Mouse (Mus musculus): ENCODE results near the gene Pdik1l. TPM values are rescaled to one million over a fixed set of nuclear protein-coding genes. Genes with fewer than 3 reads are reported as not detected.

Pdik1l gene
- polyA plus RNA-seq (2015; fragmentation: Nextera tagmentation; extraction: Ambion mirVana) = 19.7 and 20.2 TPM in 2 replicates

DNA sequence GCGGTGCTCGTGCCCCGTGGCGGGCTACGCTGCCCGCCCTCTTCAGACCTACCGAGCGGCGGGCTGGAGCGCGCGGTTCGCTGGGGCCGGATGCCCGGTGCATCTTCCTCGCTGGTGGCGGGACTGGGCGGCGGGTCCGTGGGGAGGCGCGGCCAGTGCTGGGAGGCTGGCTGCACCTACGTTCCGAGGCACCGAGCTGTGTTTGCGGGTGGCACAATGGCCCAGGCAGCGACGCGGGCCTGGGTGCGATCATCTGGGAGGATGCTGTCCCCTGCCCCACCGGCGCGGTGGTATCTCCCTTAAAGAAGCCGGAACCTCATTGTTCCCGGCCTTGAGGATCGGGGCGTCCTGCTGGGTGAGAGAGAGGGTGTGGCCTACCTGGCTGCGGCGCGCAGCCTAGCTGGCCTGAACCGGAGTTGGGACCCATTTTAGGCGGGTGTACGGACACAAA is at the start of gene Pdik1l:
Gene Pdik1l, minus strand, starts transcription at position 321 of the 451 bp plus-strand sequence.
- Histone ChIP-seq H3K4me1 (peaks cover 24% of the 10 kb centered on the region), H3K27ac (peak within 1 kb of the TSS; percentile 99), H3K4me2 (peak within 1 kb of the TSS; percentile 87), H3K4me3 (peak within 1 kb of the TSS; percentile 98), H3K36me3 (peaks cover 13% of the 10 kb centered on the region), H3K9ac (peak within 1 kb of the TSS; percentile 98), H3K27me3 (no peaks in the 10 kb centered on the region), H3K9me3 (no peaks in the 10 kb centered on the region)
- WGBS = under 1% methylated on average over 37 of the region's 43 CpGs
- ATAC-seq (ENCODE audit: insufficient number of reproducible peaks, low FRiP score, low TSS enrichment, low read depth) = peak; percentile 66

DNA sequence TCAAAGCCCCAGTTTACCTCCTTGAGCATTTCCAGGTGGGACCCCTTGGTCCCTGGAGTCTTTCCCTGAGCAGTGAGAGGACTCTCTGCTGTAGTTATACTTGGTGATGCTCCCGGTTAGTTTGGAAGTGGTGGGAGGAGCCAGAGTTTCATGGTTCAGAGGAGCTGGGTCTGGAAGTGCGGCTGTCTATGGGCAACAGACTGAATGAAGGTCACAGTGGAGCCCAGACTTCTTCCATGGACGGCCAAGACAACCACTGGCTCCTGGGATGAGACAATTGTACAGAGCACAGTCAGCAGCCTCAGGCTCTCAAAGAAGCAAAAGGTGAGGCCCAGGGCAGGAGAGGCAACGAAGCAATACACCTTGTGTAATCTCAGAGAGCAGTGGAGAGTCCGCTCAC is 42.6 kb upstream of the Pdik1l start:
- Histone ChIP-seq H3K27me3 (no peaks in the 10 kb centered on the region), H3K4me2 (no peak overlapping the region), H3K36me3 (no peaks in the 10 kb centered on the region), H3K4me3 (no peak overlapping the region), H3K4me1 (no peaks in the 10 kb centered on the region; the same call in 1 of the 2 replicates), H3K9me3 (no peaks in the 10 kb centered on the region), H3K9ac (no peak overlapping the region), H3K27ac (no peak overlapping the region)
- WGBS = 67% methylated on average over 5 of the region's 5 CpGs
- ATAC-seq (ENCODE audit: insufficient number of reproducible peaks, low FRiP score, low TSS enrichment, low read depth) = no peak

DNA sequence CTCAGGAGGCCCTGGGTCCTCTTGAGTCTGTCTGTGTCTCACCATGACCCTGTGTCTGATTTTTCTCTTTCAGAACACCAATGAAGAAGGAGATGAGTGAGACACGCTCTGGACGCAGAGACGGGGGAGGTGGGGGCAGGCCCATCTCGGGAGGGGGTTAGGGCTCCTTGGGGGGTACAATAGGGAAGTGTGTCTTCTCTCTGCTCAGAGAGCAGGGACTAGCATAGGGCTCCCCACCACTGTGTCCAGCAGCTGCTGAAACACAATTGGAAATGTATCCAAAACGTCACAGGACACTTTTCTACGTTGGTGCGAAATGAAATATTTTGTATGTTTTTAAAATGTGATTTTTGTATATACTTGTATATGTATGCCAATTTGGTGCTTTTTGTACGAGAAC is 41.1 kb upstream of the Pdik1l start:
- H3K36me3 ChIP-seq = no peaks in the 10 kb centered on the region
- H3K27ac ChIP-seq = no peak overlapping the region
- ATAC-seq (ENCODE audit: insufficient number of reproducible peaks, low FRiP score, low TSS enrichment, low read depth) = no peak
- H3K4me1 ChIP-seq = no peaks in the 10 kb centered on the region; the same call in 1 of the 2 replicates
- no peak overlapping the region for H3K4me2 ChIP-seq
- WGBS = 82% methylated on average over 8 of the region's 8 CpGs
- H3K9me3 ChIP-seq = no peaks in the 10 kb centered on the region
- H3K9ac ChIP-seq = no peak overlapping the region
- no peak overlapping the region for H3K4me3 ChIP-seq
- no peaks in the 10 kb centered on the region for H3K27me3 ChIP-seq

DNA sequence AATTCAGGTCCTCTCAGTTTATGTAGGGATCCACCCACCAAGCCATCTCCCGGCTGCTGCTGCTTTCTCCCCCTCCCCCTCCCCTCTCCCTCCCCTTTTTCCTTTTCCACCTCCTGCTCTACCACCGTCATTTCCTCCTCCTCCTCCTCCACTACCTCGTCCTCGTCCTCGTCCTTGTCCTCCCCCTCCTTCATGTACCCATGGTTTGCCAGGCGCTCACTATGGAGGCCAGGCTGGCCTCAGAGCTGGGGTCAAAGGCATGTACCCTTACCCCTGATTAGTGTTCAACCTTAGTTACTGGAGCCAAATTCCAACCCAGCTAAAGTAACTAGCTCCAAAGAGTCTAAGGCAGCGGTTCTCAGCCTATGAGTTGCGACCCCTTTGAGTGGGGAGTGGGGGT is 40.5 kb upstream of the Pdik1l start:
- no peak overlapping the region for H3K9ac ChIP-seq
- no peaks in the 10 kb centered on the region for H3K27me3 ChIP-seq
- H3K4me2 ChIP-seq = no peak overlapping the region
- H3K4me3 ChIP-seq = no peak overlapping the region
- WGBS = 55% methylated on average over 8 of the region's 8 CpGs
- no peaks in the 10 kb centered on the region for H3K9me3 ChIP-seq
- no peak overlapping the region for H3K27ac ChIP-seq
- no peaks in the 10 kb centered on the region for H3K36me3 ChIP-seq
- ATAC-seq (ENCODE audit: insufficient number of reproducible peaks, low FRiP score, low TSS enrichment, low read depth) = no peak
- no peaks in the 10 kb centered on the region; the same call in 1 of the 2 replicates for H3K4me1 ChIP-seq

DNA sequence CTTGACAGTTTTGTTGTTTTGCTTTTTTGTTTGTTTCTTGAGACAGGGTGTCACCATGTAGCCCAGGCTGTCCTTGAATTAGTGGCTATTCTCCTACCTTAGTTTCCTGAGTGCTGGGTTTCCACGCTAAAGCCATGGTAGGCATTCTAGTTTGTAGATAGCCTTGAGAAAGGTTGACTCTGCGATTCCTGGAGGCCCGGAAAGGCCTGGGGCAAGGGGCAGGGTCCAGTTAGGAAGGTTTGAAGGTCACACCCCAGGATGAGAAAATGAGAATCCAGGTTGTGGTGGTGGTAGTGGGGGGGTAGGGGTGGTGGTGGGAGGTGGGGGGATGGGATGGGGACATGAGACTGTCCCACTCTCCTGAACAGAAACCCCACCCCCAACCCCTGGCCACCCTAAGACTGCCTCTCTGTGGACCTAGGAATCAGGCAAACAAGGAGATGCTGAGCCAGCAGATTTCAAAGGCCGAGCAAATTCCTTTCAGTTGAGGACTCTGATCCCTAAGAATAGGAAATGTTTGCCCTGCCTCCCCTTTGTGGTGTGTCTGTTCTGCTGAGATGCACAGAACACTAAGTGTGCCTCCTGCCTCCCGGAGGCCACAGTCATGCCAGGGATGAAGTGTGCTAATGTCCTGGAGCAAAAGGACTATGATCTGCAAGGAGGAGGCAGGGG is 39.3 kb upstream of the Pdik1l start:
- Histone ChIP-seq H3K27ac (no peak overlapping the region), H3K9me3 (no peaks in the 10 kb centered on the region), H3K4me1 (no peaks in the 10 kb centered on the region; the same call in 1 of the 2 replicates), H3K4me2 (no peak overlapping the region), H3K9ac (no peak overlapping the region), H3K4me3 (no peak overlapping the region), H3K36me3 (no peaks in the 10 kb centered on the region), H3K27me3 (no peaks in the 10 kb centered on the region)
- 64% methylated on average over 5 of the region's 5 CpGs for WGBS
- no peak for ATAC-seq (ENCODE audit: insufficient number of reproducible peaks, low FRiP score, low TSS enrichment, low read depth)

DNA sequence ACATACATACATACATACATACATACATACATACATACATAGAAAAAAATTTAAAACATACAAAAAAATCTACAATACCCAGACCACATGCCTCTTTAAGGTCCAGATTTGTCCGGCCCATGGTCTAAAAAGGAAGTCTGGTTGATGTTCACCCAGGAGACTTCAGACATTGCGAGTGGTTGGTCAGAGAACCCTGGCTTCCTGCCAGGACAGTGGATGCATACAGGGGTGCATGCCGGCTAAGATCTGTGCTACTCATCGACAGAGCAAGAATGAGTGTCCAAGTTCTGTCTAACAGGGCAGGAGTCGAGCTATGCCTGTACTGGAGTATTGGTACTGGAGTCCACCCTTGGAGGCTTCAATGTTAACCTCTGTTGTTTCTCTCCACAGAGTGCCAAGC is 37.0 kb upstream of the Pdik1l start:
- Histone ChIP-seq H3K4me1 (no peaks in the 10 kb centered on the region; the same call in 1 of the 2 replicates), H3K9me3 (no peaks in the 10 kb centered on the region)
- ATAC-seq (ENCODE audit: insufficient number of reproducible peaks, low FRiP score, low TSS enrichment, low read depth) = no peak

DNA sequence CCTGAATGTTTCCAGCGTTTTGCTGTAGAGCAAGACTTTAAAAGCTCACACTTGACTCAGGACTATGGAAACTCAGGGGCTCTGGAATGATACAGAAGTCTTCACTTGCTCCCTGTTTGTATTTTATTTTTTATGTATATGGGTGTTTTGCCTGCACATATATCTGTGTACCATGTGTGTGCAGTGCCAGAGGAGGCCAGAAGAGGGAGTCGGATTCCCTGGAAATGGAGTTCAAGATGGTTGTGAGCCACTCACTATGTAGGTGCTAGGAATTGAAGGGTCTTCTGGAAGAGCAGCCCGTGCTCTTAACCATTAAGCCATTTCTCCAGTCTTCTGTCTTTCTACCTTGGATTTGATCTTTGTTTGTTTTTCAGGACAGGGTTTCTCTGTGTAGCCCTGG is 33.8 kb upstream of the Pdik1l start:
- Histone ChIP-seq H3K27ac (no peak overlapping the region), H3K27me3 (no peaks in the 10 kb centered on the region), H3K4me1 (no peaks in the 10 kb centered on the region), H3K9me3 (no peaks in the 10 kb centered on the region), H3K4me2 (no peak overlapping the region), H3K36me3 (no peaks in the 10 kb centered on the region), H3K4me3 (no peak overlapping the region), H3K9ac (no peak overlapping the region)
- ATAC-seq (ENCODE audit: insufficient number of reproducible peaks, low FRiP score, low TSS enrichment, low read depth) = no peak
- 64% methylated on average over 3 of the region's 3 CpGs for WGBS

More for the DNA sequence above, 37.0 kb upstream of the Pdik1l start:
- H3K36me3 ChIP-seq = no peaks in the 10 kb centered on the region
- H3K27ac ChIP-seq = no peak overlapping the region
- H3K4me3 ChIP-seq = no peak overlapping the region
- H3K4me2 ChIP-seq = no peak overlapping the region
- H3K9ac ChIP-seq = no peak overlapping the region
- no peaks in the 10 kb centered on the region for H3K27me3 ChIP-seq
- 67% methylated on average over 5 of the region's 5 CpGs for WGBS

DNA sequence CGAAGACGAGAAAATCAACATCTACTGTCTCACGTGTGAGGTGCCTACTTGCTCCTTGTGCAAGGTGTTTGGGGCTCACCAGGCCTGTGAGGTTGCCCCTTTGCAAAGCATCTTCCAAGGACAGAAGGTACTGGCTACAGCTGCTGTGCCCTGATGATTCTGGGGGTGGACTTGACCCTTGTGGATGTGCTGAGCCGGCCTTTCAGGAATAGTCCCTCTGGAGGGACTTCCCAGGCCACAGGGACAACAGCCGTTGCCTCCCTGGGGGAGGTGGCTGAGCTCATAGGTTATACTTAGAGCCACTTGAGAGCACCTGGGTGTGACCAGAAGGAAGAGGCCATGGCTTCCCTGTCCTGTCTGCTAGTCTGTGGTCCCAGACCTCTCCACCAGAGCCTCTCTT is 32.0 kb upstream of the Pdik1l start:
- ATAC-seq (ENCODE audit: insufficient number of reproducible peaks, low FRiP score, low TSS enrichment, low read depth) = no peak
- Histone ChIP-seq H3K9ac (no peak overlapping the region), H3K27ac (no peak overlapping the region), H3K27me3 (no peaks in the 10 kb centered on the region), H3K4me2 (no peak overlapping the region), H3K36me3 (no peaks in the 10 kb centered on the region), H3K4me3 (no peak overlapping the region), H3K4me1 (peaks cover under 1% of the 10 kb centered on the region), H3K9me3 (no peaks in the 10 kb centered on the region)
- whole genome bisulfite sequencing = 69% methylated on average over 5 of the region's 5 CpGs

DNA sequence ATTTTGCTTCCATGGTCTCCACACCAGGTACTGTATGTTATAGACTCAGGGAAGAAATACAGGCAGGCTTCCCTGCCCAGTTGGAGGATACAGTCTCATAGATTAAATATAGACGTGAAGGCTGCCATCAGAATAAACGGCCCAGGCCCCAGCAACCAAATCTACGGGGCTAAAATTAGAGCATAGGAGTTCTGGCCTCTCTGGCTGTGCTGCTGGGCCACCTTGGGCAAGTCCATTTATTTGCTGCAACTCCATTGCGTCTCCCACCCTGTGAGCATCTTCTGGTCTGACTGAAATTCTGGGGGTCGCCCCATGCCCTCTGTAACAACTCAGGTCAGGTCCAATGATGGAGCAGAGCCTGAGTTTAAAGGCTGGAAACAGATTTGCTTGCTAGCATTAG is 31.4 kb upstream of the Pdik1l start:
- Histone ChIP-seq H3K4me2 (no peak overlapping the region), H3K4me3 (no peak overlapping the region), H3K27me3 (no peaks in the 10 kb centered on the region), H3K9ac (no peak overlapping the region), H3K36me3 (no peaks in the 10 kb centered on the region), H3K27ac (no peak overlapping the region), H3K4me1 (peaks cover 5% of the 10 kb centered on the region), H3K9me3 (no peaks in the 10 kb centered on the region)
- WGBS = 79% methylated on average over 5 of the region's 5 CpGs
- ATAC-seq (ENCODE audit: insufficient number of reproducible peaks, low FRiP score, low TSS enrichment, low read depth) = no peak

DNA sequence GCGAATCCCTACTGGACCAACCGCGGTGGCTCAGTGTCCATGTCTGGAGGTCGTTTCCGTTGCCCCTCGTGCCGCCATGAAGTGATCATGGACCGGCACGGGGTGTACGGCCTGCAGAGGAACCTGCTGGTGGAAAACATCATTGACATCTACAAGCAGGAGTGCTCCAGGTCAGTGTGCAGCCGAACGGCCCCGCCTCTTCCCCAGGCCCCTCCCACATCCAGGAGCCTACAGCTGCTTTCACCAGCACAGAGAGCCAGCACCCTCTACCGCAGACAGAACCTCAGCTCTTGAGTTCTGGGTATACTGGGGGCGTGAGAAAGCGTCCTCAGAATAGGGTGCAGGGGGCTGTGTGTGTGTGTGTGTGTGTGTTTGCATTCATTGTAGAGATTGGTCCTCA is 28.7 kb upstream of the Pdik1l start:
- H3K36me3 ChIP-seq = no peaks in the 10 kb centered on the region
- H3K4me3 ChIP-seq = no peak overlapping the region
- no peak overlapping the region for H3K27ac ChIP-seq
- no peak overlapping the region for H3K9ac ChIP-seq
- 52% methylated on average over 16 of the region's 16 CpGs for WGBS
- H3K9me3 ChIP-seq = no peaks in the 10 kb centered on the region
- H3K4me1 ChIP-seq = peaks cover 5% of the 10 kb centered on the region
- no peak for ATAC-seq (ENCODE audit: insufficient number of reproducible peaks, low FRiP score, low TSS enrichment, low read depth)
- H3K4me2 ChIP-seq = no peak overlapping the region
- no peaks in the 10 kb centered on the region for H3K27me3 ChIP-seq

DNA sequence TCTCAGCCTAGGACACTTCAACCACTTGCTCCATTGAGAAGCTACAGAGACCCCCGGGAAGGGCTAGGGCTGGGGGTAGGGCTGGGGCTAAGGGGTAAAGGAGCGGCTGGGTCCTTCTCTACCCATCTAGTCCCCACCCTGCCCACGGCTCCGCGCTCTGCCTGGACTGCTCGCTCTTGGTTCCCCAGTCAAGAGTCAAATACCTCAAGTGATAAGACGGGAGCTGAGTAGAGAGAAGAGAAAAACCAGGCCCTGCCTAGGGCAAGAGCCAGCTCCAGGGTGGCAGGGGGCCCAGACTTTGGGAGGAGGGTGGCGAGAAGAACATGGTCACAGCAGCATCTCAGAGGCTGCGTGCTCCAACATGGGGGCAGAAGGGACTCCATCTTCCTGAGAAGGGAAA is 27.8 kb upstream of the Pdik1l start:
- Histone ChIP-seq H3K4me2 (no peak overlapping the region; the same call in 1 of the 2 replicates), H3K36me3 (no peaks in the 10 kb centered on the region), H3K27ac (no peak overlapping the region), H3K4me1 (peaks cover 5% of the 10 kb centered on the region), H3K4me3 (peak overlapping the region; percentile 4; the same call in 1 of the 2 replicates), H3K27me3 (no peaks in the 10 kb centered on the region), H3K9me3 (no peaks in the 10 kb centered on the region), H3K9ac (no peak overlapping the region)
- ATAC-seq (ENCODE audit: insufficient number of reproducible peaks, low FRiP score, low TSS enrichment, low read depth) = no peak
- WGBS = 67% methylated on average over 9 of the region's 9 CpGs

DNA sequence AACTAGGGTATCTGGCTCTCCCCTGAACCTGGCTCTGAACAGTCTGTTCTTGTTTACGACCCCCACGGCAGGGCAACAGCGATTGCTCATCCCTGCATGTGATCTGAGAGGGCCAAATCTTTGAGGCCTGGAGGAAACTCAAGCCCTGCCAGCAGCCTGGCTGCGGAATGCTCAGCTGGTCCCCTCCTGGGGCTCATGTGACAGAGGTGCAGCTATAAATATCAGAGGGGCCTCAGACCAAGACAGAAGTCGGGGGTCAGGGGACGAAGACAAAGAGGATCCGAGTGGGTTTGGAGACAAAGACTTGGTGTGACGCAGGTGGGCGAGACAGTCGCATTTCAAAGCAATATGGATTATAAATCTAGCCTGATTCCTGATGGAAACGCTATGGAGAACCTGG is 27.2 kb upstream of the Pdik1l start, which contains the start of gene Trim63:
Gene Trim63, plus strand, starts transcription at position 245 of the 400 bp plus-strand sequence.
- Histone ChIP-seq H3K4me3 (peak within 1 kb of the TSS; percentile 4; the same call in 1 of the 2 replicates), H3K9me3 (no peaks in the 10 kb centered on the region), H3K9ac (no peak within 1 kb of the TSS), H3K27ac (no peak within 1 kb of the TSS), H3K4me1 (peaks cover 5% of the 10 kb centered on the region), H3K4me2 (no peak within 1 kb of the TSS; the same call in 1 of the 2 replicates), H3K27me3 (no peaks in the 10 kb centered on the region), H3K36me3 (no peaks in the 10 kb centered on the region)
- WGBS = 22% methylated on average over 11 of the region's 11 CpGs
- no peak for ATAC-seq (ENCODE audit: insufficient number of reproducible peaks, low FRiP score, low TSS enrichment, low read depth)

Measured in limb, embryonic 15.5 days (tissue).